Mouse (Mus musculus) hindbrain, embryonic 16.5 days (tissue): ENCODE measurements at regions not wholly inside any gene's neighbourhood (a gene's known extent, or its start where the extent isn't known, plus 50 kb on each side); places are given as distances from the start of the nearest gene placed in this dataset.

Experiments
- ATAC-seq: fragments of 200-750 bp; cut with Nextera tagmentation; 2 replicates; pipeline ENCODE4 v1.8.0; 2017; ENCODE audit warnings: moderate TSS enrichment, moderate library complexity
- H3K27ac ChIP-seq: fragments of 300-500 bp; sonication (generic); 2 replicates; pipeline ENCODE4 v1.5.1; 2014; ENCODE audit warnings: low read depth, mild to moderate bottlenecking, control low read depth, low read length, moderate library complexity
- H3K27me3 ChIP-seq: fragments of 300-500 bp; sonication (generic); replicated peaks from 2 replicates; pipeline ENCODE4 v1.6.1; 2014; ENCODE audit warnings: low read length; ENCODE audit not compliant: control insufficient read depth, insufficient read depth
- H3K36me3 ChIP-seq: fragments of 300-500 bp; sonication (generic); 2 replicates; pipeline ENCODE4 v1.6.1; 2014; ENCODE audit warnings: mild to moderate bottlenecking, low read length, moderate library complexity, mixed read lengths; ENCODE audit not compliant: control insufficient read depth, insufficient read depth
- H3K4me1 ChIP-seq: fragments of 300-500 bp; sonication (generic); 2 replicates; pipeline ENCODE4 v1.6.1; 2014; ENCODE audit warnings: low read depth, low read length; ENCODE audit not compliant: control insufficient read depth, insufficient read depth
- H3K4me2 ChIP-seq: fragments of 300-500 bp; sonication (generic); 2 replicates; pipeline ENCODE4 v1.6.1; 2014; ENCODE audit warnings: mild to moderate bottlenecking, low read length, control low read depth, moderate library complexity
- H3K4me3 ChIP-seq: fragments of 300-500 bp; sonication (generic); 2 replicates; pipeline ENCODE4 v1.5.1; 2014; ENCODE audit warnings: mild to moderate bottlenecking, low read length, control low read depth, moderate library complexity
- H3K9ac ChIP-seq: fragments of 300-500 bp; sonication (generic); 2 replicates; pipeline ENCODE4 v1.6.1; 2014; ENCODE audit warnings: low read depth, mild to moderate bottlenecking, control low read depth, low read length, moderate library complexity
- H3K9me3 ChIP-seq: fragments of 300-500 bp; sonication (generic); 2 replicates; pipeline ENCODE4 v1.6.1; 2014; ENCODE audit warnings: mild to moderate bottlenecking, low read length, moderate library complexity; ENCODE audit not compliant: control insufficient read depth
- WGBS: fragments of 180-500 bp; shearing (Covaris S2); extraction: QIAGEN DNeasy Blood & Tissue Kit; methylation state at CpG from one replicate; pipeline ENCODE4 v1.1.7; 2014; 5-methylcytosine and 5-hydroxymethylcytosine counted together

- Histone ChIP-seq H3K4me1 (peaks cover 4% of the 10 kb centered on the region; the same call in 1 of the 2 replicates), H3K9me3 (no peaks in the 10 kb centered on the region), H3K36me3 (no peaks in the 10 kb centered on the region), H3K9ac (no peak overlapping the region), H3K4me3 (no peak overlapping the region), H3K27ac (no peak overlapping the region), H3K27me3 (no peaks in the 10 kb centered on the region; the same call in 1 of the 2 replicates), H3K4me2 (peak overlapping the region; percentile 45)
- ATAC-seq, result peak; percentile 85
- 43% methylated on average over 17 of the region's 17 CpGs for WGBS
Measured at GRCm38 (mm10) chr10:71485063-71485762, 137.7 kb downstream of the Ipmk start.

- 73% methylated on average over 7 of the region's 7 CpGs for WGBS
- ATAC-seq, result no peak
Measured at GRCm38 (mm10) chr10:71489791-71490190, 142.2 kb downstream of the Ipmk start.

GRCm38 (mm10) chr10:71502096-71502495, 154.5 kb downstream of the Ipmk start:
- H3K9ac ChIP-seq, result no peak overlapping the region
- 54% methylated on average over 4 of the region's 5 CpGs for WGBS
- H3K27me3 ChIP-seq, result no peaks in the 10 kb centered on the region
- H3K9me3 ChIP-seq, result no peaks in the 10 kb centered on the region
- H3K4me2 ChIP-seq, result no peak overlapping the region
- H3K4me1 ChIP-seq, result no peaks in the 10 kb centered on the region
- H3K27ac ChIP-seq, result no peak overlapping the region
- ATAC-seq, result no peak
- H3K4me3 ChIP-seq, result no peak overlapping the region
- no peaks in the 10 kb centered on the region for H3K36me3 ChIP-seq

More at GRCm38 (mm10) chr10:71489791-71490190, 142.2 kb downstream of the Ipmk start:
- no peak overlapping the region for H3K4me2 ChIP-seq
- no peaks in the 10 kb centered on the region for H3K36me3 ChIP-seq
- no peak overlapping the region for H3K4me3 ChIP-seq
- H3K27ac ChIP-seq, result no peak overlapping the region
- H3K27me3 ChIP-seq, result no peaks in the 10 kb centered on the region; the same call in 1 of the 2 replicates
- no peak overlapping the region for H3K9ac ChIP-seq
- no peaks in the 10 kb centered on the region for H3K9me3 ChIP-seq
- H3K4me1 ChIP-seq, result peaks cover 4% of the 10 kb centered on the region; the same call in 1 of the 2 replicates

- no peak overlapping the region for H3K4me3 ChIP-seq
Measured at GRCm38 (mm10) chr10:71504219-71504618, 156.7 kb downstream of the Ipmk start.

GRCm38 (mm10) chr10:71525290-71525689, 177.7 kb downstream of the Ipmk start:
- WGBS, result 81% methylated on average over 2 of the region's 2 CpGs
- H3K36me3 ChIP-seq, result no peaks in the 10 kb centered on the region

More at GRCm38 (mm10) chr10:71504219-71504618, 156.7 kb downstream of the Ipmk start:
- no peaks in the 10 kb centered on the region for H3K9me3 ChIP-seq
- H3K9ac ChIP-seq, result no peak overlapping the region
- no peaks in the 10 kb centered on the region for H3K4me1 ChIP-seq
- 90% methylated on average over 1 of the region's 1 CpGs for WGBS
- no peak for ATAC-seq
- no peaks in the 10 kb centered on the region for H3K36me3 ChIP-seq
- H3K27me3 ChIP-seq, result no peaks in the 10 kb centered on the region
- H3K4me2 ChIP-seq, result no peak overlapping the region
- H3K27ac ChIP-seq, result no peak overlapping the region

GRCm38 (mm10) chr10:71533759-71534158, 186.2 kb downstream of the Ipmk start:
- H3K4me3 ChIP-seq, result no peak overlapping the region
- no peaks in the 10 kb centered on the region for H3K36me3 ChIP-seq
- 88% methylated on average over 2 of the region's 2 CpGs for WGBS
- H3K9me3 ChIP-seq, result 0 out of 2 replicates have a peak, but pooled peaks cover 2% of the 10 kb centered on the region
- no peaks in the 10 kb centered on the region for H3K27me3 ChIP-seq
- no peak for ATAC-seq
- no peak overlapping the region for H3K9ac ChIP-seq
- no peaks in the 10 kb centered on the region for H3K4me1 ChIP-seq
- no peak overlapping the region for H3K27ac ChIP-seq
- no peak overlapping the region for H3K4me2 ChIP-seq

More at GRCm38 (mm10) chr10:71525290-71525689, 177.7 kb downstream of the Ipmk start:
- no peak for ATAC-seq
- Histone ChIP-seq H3K9me3 (no peaks in the 10 kb centered on the region), H3K27me3 (no peaks in the 10 kb centered on the region), H3K27ac (no peak overlapping the region), H3K4me1 (no peaks in the 10 kb centered on the region), H3K4me2 (no peak overlapping the region), H3K9ac (no peak overlapping the region), H3K4me3 (no peak overlapping the region)

- H3K4me3 ChIP-seq, result no peak overlapping the region
- H3K9me3 ChIP-seq, result no peaks in the 10 kb centered on the region
- H3K27ac ChIP-seq, result no peak overlapping the region
- no peak overlapping the region for H3K4me2 ChIP-seq
- no peak for ATAC-seq
- no peaks in the 10 kb centered on the region for H3K36me3 ChIP-seq
- WGBS, result 66% methylated on average over 7 of the region's 7 CpGs
- H3K9ac ChIP-seq, result no peak overlapping the region
- H3K4me1 ChIP-seq, result no peaks in the 10 kb centered on the region
- H3K27me3 ChIP-seq, result no peaks in the 10 kb centered on the region
Measured at GRCm38 (mm10) chr10:71545489-71545888, 197.9 kb downstream of the Ipmk start.

GRCm38 (mm10) chr10:71546507-71546906, 198.9 kb downstream of the Ipmk start:
- H3K4me3 ChIP-seq, result no peak overlapping the region
- no peak for ATAC-seq
- 84% methylated on average over 7 of the region's 7 CpGs for WGBS

GRCm38 (mm10) chr10:71583716-71584115, 236.2 kb downstream of the Ipmk start:
- ATAC-seq, result no peak
- H3K27me3 ChIP-seq, result no peaks in the 10 kb centered on the region
- H3K27ac ChIP-seq, result no peak overlapping the region
- no peaks in the 10 kb centered on the region for H3K36me3 ChIP-seq
- no peaks in the 10 kb centered on the region for H3K4me1 ChIP-seq
- H3K9me3 ChIP-seq, result no peaks in the 10 kb centered on the region
- H3K4me2 ChIP-seq, result no peak overlapping the region
- no peak overlapping the region for H3K4me3 ChIP-seq
- 88% methylated on average over 10 of the region's 10 CpGs for WGBS
- no peak overlapping the region for H3K9ac ChIP-seq

More at GRCm38 (mm10) chr10:71546507-71546906, 198.9 kb downstream of the Ipmk start:
- Histone ChIP-seq H3K27me3 (no peaks in the 10 kb centered on the region), H3K9me3 (no peaks in the 10 kb centered on the region), H3K4me1 (no peaks in the 10 kb centered on the region), H3K27ac (no peak overlapping the region), H3K4me2 (no peak overlapping the region), H3K36me3 (no peaks in the 10 kb centered on the region), H3K9ac (no peak overlapping the region)
